Mouse (Mus musculus): ENCODE measurements around the gene Lat2. TPM values are rescaled to one million over a fixed set of nuclear protein-coding genes. Genes with fewer than 3 reads are reported as not detected.
A peak's percentile ranks its signal among the peaks of the same experiment; 100 is the strongest.

The Lat2 gene
- polyA plus RNA-seq, 1 experiment: 0.61 TPM

DNA sequence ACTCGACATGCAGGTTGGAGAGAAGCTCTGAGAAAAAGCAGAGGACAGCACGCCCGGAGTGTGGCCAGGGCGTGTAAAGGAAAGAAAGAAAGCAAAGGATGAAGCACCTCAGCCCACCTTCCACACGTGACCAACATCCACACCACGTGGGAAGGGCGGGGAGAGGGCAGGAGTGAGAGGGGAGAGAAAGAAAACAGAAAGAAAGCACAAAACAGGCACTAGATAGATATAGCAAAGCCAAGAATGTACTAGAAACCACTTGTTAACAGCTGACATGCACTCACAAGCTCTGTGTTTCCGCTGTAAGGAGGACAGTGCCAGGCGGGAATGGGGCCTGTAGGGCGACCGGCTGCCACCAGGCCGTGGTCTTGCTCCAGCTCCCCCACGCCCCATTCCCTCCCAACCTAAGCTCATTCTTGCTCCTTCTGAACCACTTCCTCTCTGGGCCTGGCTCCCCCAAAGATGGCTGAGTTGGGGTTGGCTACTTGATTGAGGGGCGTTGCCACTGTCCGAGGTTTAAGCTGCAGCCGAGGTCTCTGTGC lies 6.3 kb upstream of the Lat2 start:
- Histone ChIP-seq H3K4me3 (ENCODE audit: insufficient read depth, poor library complexity, severe bottlenecking) (no peak overlapping the region), H3K79me3 (ENCODE audit: low read depth) (peaks cover 10% of the 10 kb centered on the region), H3K79me2 (ENCODE audit: control insufficient read depth, insufficient read depth) (peaks cover 16% of the 10 kb centered on the region), H3K27me3 (ENCODE audit: control insufficient read depth, insufficient read depth, insufficient read length) (no peaks in the 10 kb centered on the region), H3ac (ENCODE audit: control insufficient read depth, insufficient read length, low read depth) (no peak overlapping the region), H3K36me3 (ENCODE audit: control insufficient read depth, insufficient read depth) (peaks cover 76% of the 10 kb centered on the region)
- TF ChIP-seq CTCF (IDR thresholded peaks at IDR 0.05; ENCODE audit: control insufficient read depth, insufficient read depth, insufficient read length) (no peak), MYOG (IDR thresholded peaks at IDR 0.05; ENCODE audit: control insufficient read depth, extremely low read depth, insufficient read length) (no peak), MAX (IDR thresholded peaks at IDR 0.05) (no peak), USF1 (IDR thresholded peaks at IDR 0.05; ENCODE audit: low read depth) (no peak), FOSL1 (IDR thresholded peaks at IDR 0.05; ENCODE audit: insufficient read depth, low read length, poor library complexity, severe bottlenecking) (no peak), CEBPB (IDR thresholded peaks at IDR 0.05; ENCODE audit: low read depth) (no peak), MYOD1 (IDR thresholded peaks at IDR 0.05; ENCODE audit: control insufficient read depth, insufficient read length, low read depth) (no peak)

DNA sequence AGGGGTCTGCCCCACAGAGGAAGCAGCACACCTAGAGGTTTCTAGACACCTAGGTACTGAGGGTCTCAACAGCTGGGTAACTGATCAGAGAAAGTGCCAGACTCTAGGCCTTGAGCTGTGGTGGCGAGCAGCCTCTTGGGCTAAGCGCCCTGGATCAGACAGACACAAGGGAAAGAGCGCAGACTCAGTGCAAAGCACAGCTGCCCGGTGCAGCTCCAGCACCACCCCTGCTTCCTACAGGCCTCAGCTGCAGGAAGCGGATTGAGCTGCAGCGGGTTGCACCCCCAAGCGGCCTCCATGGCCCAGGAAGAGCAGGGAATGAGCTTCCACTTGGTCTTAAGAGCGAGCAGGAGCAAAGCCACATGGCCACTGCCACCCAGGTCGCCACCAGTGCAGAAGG lies 5.6 kb upstream of the Lat2 start:
- Histone ChIP-seq H3K27me3 (ENCODE audit: control insufficient read depth, insufficient read depth, insufficient read length) (no peaks in the 10 kb centered on the region), H3ac (ENCODE audit: control insufficient read depth, insufficient read length, low read depth) (no peak overlapping the region), H3K36me3 (ENCODE audit: control insufficient read depth, insufficient read depth) (peaks cover 69% of the 10 kb centered on the region), H3K4me3 (ENCODE audit: insufficient read depth, poor library complexity, severe bottlenecking) (no peak overlapping the region), H3K79me2 (ENCODE audit: control insufficient read depth, insufficient read depth) (peaks cover 8% of the 10 kb centered on the region), H3K79me3 (ENCODE audit: low read depth) (peaks cover 4% of the 10 kb centered on the region)
- no peak for TF ChIP-seq CTCF (IDR thresholded peaks at IDR 0.05; ENCODE audit: control insufficient read depth, insufficient read depth, insufficient read length)
- TF ChIP-seq USF1 (IDR thresholded peaks at IDR 0.05; ENCODE audit: low read depth): no peak
- TF ChIP-seq FOSL1 (IDR thresholded peaks at IDR 0.05; ENCODE audit: insufficient read depth, low read length, poor library complexity, severe bottlenecking): no peak
- no peak for TF ChIP-seq CEBPB (IDR thresholded peaks at IDR 0.05; ENCODE audit: low read depth)

DNA sequence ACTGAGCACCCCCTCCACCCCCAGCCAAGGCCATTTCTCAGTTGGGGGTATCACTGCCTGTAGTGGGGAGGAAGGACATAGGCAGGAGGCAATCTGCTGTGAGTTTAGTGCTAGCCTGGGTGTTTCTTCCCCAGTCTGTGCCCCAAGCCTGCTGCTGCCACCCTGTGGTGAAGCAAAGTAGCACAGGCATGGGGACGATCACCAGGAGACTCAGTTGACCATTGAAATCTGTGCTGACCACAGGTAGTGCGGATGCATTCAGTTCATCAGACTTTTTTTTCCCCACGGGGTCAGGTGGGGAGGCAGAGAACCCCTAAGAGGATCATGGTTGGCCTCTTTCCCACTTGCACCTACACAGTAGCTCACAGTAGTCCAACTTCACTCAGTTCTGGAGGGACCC lies 2.2 kb upstream of the Lat2 start:
- H3K27me3 ChIP-seq (ENCODE audit: control insufficient read depth, insufficient read depth, insufficient read length): no peaks in the 10 kb centered on the region
- no peak overlapping the region for H3K4me3 ChIP-seq (ENCODE audit: insufficient read depth, poor library complexity, severe bottlenecking)
- no peaks in the 10 kb centered on the region for H3K79me3 ChIP-seq (ENCODE audit: low read depth)
- TF ChIP-seq USF1 (IDR thresholded peaks at IDR 0.05; ENCODE audit: low read depth) (no peak), MYOD1 (IDR thresholded peaks at IDR 0.05; ENCODE audit: control insufficient read depth, insufficient read length, low read depth) (no peak), CTCF (IDR thresholded peaks at IDR 0.05; ENCODE audit: control insufficient read depth, insufficient read depth, insufficient read length) (peak; percentile 84), MAX (IDR thresholded peaks at IDR 0.05) (no peak), MYOG (IDR thresholded peaks at IDR 0.05; ENCODE audit: control insufficient read depth, extremely low read depth, insufficient read length) (no peak), FOSL1 (IDR thresholded peaks at IDR 0.05; ENCODE audit: insufficient read depth, low read length, poor library complexity, severe bottlenecking) (no peak)
- H3ac ChIP-seq (ENCODE audit: control insufficient read depth, insufficient read length, low read depth): no peak overlapping the region
- peaks cover 36% of the 10 kb centered on the region for H3K36me3 ChIP-seq (ENCODE audit: control insufficient read depth, insufficient read depth)
- no peaks in the 10 kb centered on the region for H3K79me2 ChIP-seq (ENCODE audit: control insufficient read depth, insufficient read depth)

DNA sequence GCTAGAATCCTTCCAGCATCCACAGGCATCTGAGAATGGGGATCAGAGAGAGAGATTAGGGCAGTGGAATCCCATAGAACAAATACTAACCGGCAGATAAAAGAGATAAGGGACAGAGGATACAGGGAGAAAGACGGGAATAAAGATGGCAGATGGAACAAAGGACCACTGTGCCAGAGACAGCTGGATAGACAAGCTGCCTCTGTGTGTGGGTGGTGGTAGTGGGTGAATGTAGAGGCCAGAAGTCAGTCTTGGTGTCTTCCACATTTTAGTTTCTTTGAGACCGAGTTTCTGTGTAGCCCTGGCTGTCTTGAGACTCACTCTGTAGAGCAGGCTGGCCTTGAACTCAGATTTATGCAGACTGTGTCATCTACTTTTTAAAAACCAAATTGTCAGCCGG lies 955 bp upstream of the Lat2 start:
- H3K4me3 ChIP-seq (ENCODE audit: insufficient read depth, poor library complexity, severe bottlenecking): no peak overlapping the region
- TF ChIP-seq CTCF (IDR thresholded peaks at IDR 0.05; ENCODE audit: control insufficient read depth, insufficient read depth, insufficient read length) (no peak), CEBPB (IDR thresholded peaks at IDR 0.05; ENCODE audit: low read depth) (no peak), FOSL1 (IDR thresholded peaks at IDR 0.05; ENCODE audit: insufficient read depth, low read length, poor library complexity, severe bottlenecking) (no peak), USF1 (IDR thresholded peaks at IDR 0.05; ENCODE audit: low read depth) (no peak), MYOD1 (IDR thresholded peaks at IDR 0.05; ENCODE audit: control insufficient read depth, insufficient read length, low read depth) (no peak), MAX (IDR thresholded peaks at IDR 0.05) (no peak), MYOG (IDR thresholded peaks at IDR 0.05; ENCODE audit: control insufficient read depth, extremely low read depth, insufficient read length) (no peak)
- no peak overlapping the region for H3ac ChIP-seq (ENCODE audit: control insufficient read depth, insufficient read length, low read depth)
- H3K36me3 ChIP-seq (ENCODE audit: control insufficient read depth, insufficient read depth): peaks cover 23% of the 10 kb centered on the region
- H3K27me3 ChIP-seq (ENCODE audit: control insufficient read depth, insufficient read depth, insufficient read length): no peaks in the 10 kb centered on the region
- no peaks in the 10 kb centered on the region for H3K79me3 ChIP-seq (ENCODE audit: low read depth)
- H3K79me2 ChIP-seq (ENCODE audit: control insufficient read depth, insufficient read depth): no peaks in the 10 kb centered on the region

DNA sequence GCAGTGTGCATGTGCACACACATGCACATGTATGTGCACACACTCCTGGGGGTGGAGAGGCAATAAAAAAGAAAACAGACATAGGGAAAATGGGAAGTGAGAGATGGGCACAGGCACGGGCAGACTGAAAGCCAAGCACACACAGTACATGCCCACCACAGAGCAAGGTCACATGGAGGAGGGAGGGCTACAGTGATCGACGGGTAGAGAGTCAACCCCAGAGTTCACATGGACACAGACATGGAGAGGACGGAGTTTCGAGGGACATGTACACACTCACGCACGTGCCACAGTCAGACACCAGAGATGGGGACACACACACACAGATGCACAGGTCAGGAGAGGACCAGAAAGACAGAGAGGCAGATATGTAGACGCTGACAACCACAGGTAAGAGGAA lies 555 bp upstream of the Lat2 start:
- no peaks in the 10 kb centered on the region for H3K79me2 ChIP-seq (ENCODE audit: control insufficient read depth, insufficient read depth)
- H3K27me3 ChIP-seq (ENCODE audit: control insufficient read depth, insufficient read depth, insufficient read length): no peaks in the 10 kb centered on the region
- H3ac ChIP-seq (ENCODE audit: control insufficient read depth, insufficient read length, low read depth): no peak overlapping the region
- no peak for TF ChIP-seq USF1 (IDR thresholded peaks at IDR 0.05; ENCODE audit: low read depth)
- TF ChIP-seq CTCF (IDR thresholded peaks at IDR 0.05; ENCODE audit: control insufficient read depth, insufficient read depth, insufficient read length): no peak
- no peak for TF ChIP-seq FOSL1 (IDR thresholded peaks at IDR 0.05; ENCODE audit: insufficient read depth, low read length, poor library complexity, severe bottlenecking)
- TF ChIP-seq MYOD1 (IDR thresholded peaks at IDR 0.05; ENCODE audit: control insufficient read depth, insufficient read length, low read depth): no peak
- TF ChIP-seq MYOG (IDR thresholded peaks at IDR 0.05; ENCODE audit: control insufficient read depth, extremely low read depth, insufficient read length): no peak
- no peak for TF ChIP-seq CEBPB (IDR thresholded peaks at IDR 0.05; ENCODE audit: low read depth)
- TF ChIP-seq MAX (IDR thresholded peaks at IDR 0.05): no peak
- no peaks in the 10 kb centered on the region for H3K79me3 ChIP-seq (ENCODE audit: low read depth)
- peaks cover 19% of the 10 kb centered on the region for H3K36me3 ChIP-seq (ENCODE audit: control insufficient read depth, insufficient read depth)
- no peak overlapping the region for H3K4me3 ChIP-seq (ENCODE audit: insufficient read depth, poor library complexity, severe bottlenecking)

DNA sequence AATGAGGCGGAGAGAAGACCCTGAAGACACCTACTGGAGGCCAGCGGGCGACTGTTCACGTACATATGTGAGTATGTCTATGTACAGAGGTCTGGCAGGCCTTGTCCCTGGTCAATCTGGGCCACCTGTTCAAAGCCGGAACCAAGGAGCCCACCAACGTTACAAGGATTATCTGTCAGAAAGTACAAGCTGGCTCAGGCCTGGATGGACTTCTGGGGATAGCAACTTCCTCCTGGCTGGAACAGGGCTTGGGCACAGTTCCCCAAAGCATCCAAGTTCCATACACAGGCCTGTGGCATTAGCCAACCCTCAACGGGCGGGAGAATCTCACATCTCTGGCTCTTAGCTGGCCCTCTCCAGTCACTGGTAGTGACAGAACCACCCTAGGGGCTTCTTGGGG lies 529 bp downstream of the Lat2 start:
- Histone ChIP-seq H3K79me2 (ENCODE audit: control insufficient read depth, insufficient read depth) (no peaks in the 10 kb centered on the region), H3K4me3 (ENCODE audit: insufficient read depth, poor library complexity, severe bottlenecking) (no peak overlapping the region), H3ac (ENCODE audit: control insufficient read depth, insufficient read length, low read depth) (no peak overlapping the region), H3K36me3 (ENCODE audit: control insufficient read depth, insufficient read depth) (peaks cover 9% of the 10 kb centered on the region), H3K79me3 (ENCODE audit: low read depth) (no peaks in the 10 kb centered on the region), H3K27me3 (ENCODE audit: control insufficient read depth, insufficient read depth, insufficient read length) (no peaks in the 10 kb centered on the region)
- TF ChIP-seq MYOD1 (IDR thresholded peaks at IDR 0.05; ENCODE audit: control insufficient read depth, insufficient read length, low read depth): no peak
- TF ChIP-seq FOSL1 (IDR thresholded peaks at IDR 0.05; ENCODE audit: insufficient read depth, low read length, poor library complexity, severe bottlenecking): no peak
- no peak for TF ChIP-seq MYOG (IDR thresholded peaks at IDR 0.05; ENCODE audit: control insufficient read depth, extremely low read depth, insufficient read length)
- TF ChIP-seq USF1 (IDR thresholded peaks at IDR 0.05; ENCODE audit: low read depth): no peak
- TF ChIP-seq MAX (IDR thresholded peaks at IDR 0.05): no peak
- TF ChIP-seq CTCF (IDR thresholded peaks at IDR 0.05; ENCODE audit: control insufficient read depth, insufficient read depth, insufficient read length): no peak
- TF ChIP-seq CEBPB (IDR thresholded peaks at IDR 0.05; ENCODE audit: low read depth): no peak
